Mouse (Mus musculus): Measurements from ENCODE around the gene Trim21.

GRCm38 (mm10) chr7:102573174-102573830 lies 8.0 kb upstream of the Trim21 start:
- TF ChIP-seq CTCF (IDR thresholded peaks at IDR 0.05; ENCODE audit: low read depth, low read length), result no peak
- no peak for TF ChIP-seq GATA1 (IDR thresholded peaks at IDR 0.05; ENCODE audit: borderline replicate concordance, low read length)
- no peak for TF ChIP-seq TAL1 (conservative IDR thresholded peaks at IDR 0.05; ENCODE audit: low read depth, low read length)
